Mouse (Mus musculus): ENCODE data around the gene Dock8.

Dock8 gene

GRCm38 (mm10) chr19:25203077-25203476, 203.7 kb downstream of the Dock8 start:
- DNase-seq, result no peak

GRCm38 (mm10) chr19:25206969-25207368, 207.6 kb downstream of the Dock8 start:
- no peak for DNase-seq

GRCm38 (mm10) chr19:25207731-25208361, 208.5 kb downstream of the Dock8 start:
- DNase-seq, result no peak

- no peak for DNase-seq
These were observed 209.3 kb downstream of the Dock8 start for GRCm38 (mm10) chr19:25208596-25209110.

GRCm38 (mm10) chr19:25220611-25221010, 221.3 kb downstream of the Dock8 start:
- DNase-seq, result no peak

- no peak for DNase-seq
These were observed 222.8 kb downstream of the Dock8 start for GRCm38 (mm10) chr19:25221964-25222640.

- DNase-seq, result no peak
These were observed 231.0 kb downstream of the Dock8 start for GRCm38 (mm10) chr19:25230058-25230974.

- DNase-seq, result no peak
These were observed 231.6 kb downstream of the Dock8 start for GRCm38 (mm10) chr19:25230975-25231334.

GRCm38 (mm10) chr19:25232032-25232431, 232.7 kb downstream of the Dock8 start:
- no peak for DNase-seq

- DNase-seq, result peak; percentile 60
These were observed 237.5 kb downstream of the Dock8 start, which contains the start of gene Kank1 for GRCm38 (mm10) chr19:25236596-25237491. TSS of gene Kank1 (plus strand) at chr19:25236975.

GRCm38 (mm10) chr19:25237492-25238040, 238.2 kb downstream of the Dock8 start:
- DNase-seq, result peak; percentile 30

GRCm38 (mm10) chr19:25238121-25238520, 238.8 kb downstream of the Dock8 start:
- DNase-seq, result no peak

- DNase-seq, result no peak
These were observed 244.2 kb downstream of the Dock8 start for GRCm38 (mm10) chr19:25243566-25243965.

GRCm38 (mm10) chr19:25246062-25246461, 246.7 kb downstream of the Dock8 start:
- no peak for DNase-seq

- no peak for DNase-seq
These were observed 248.7 kb downstream of the Dock8 start for GRCm38 (mm10) chr19:25247858-25248552.

GRCm38 (mm10) chr19:25249230-25249629, 249.9 kb downstream of the Dock8 start:
- DNase-seq, result no peak

GRCm38 (mm10) chr19:25251610-25252140, 252.3 kb downstream of the Dock8 start:
- peak; percentile 17 for DNase-seq

Data from lung, postnatal 14 days (tissue).